Mouse (Mus musculus): ENCODE measurements at regions not wholly inside any gene's neighbourhood (a gene's known extent, or its start where the extent isn't known, plus 50 kb on each side); places are given as distances from the start of the nearest gene placed in this dataset.
A peak's percentile ranks its signal among the peaks of the same experiment; 100 is the strongest.

GRCm38 (mm10) chr15:90021746-90022312 lies 180.2 kb upstream of the Syt10 start:
- DNase-seq (ENCODE audit: low spot score): no peak

DNA sequence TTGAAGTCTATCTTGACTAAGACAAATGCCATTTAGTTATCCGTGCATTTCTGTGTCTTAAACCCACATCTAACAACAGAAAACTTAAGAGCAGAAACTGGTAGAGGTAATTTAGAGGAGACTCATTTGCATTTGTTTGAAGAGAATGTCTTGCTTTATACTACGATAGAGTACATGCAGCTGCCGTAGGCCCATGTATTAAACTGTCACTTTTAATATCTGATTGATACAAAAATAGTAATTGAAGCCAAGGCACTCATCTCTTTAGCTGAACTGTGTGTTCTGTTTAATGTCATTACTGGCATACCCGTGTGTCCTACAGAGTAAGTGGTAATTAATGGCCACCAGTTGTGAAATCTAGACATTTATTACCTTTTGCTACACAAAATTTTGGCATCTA lies 181.5 kb upstream of the Syt10 start:
- no peak for DNase-seq (ENCODE audit: low spot score)

DNA sequence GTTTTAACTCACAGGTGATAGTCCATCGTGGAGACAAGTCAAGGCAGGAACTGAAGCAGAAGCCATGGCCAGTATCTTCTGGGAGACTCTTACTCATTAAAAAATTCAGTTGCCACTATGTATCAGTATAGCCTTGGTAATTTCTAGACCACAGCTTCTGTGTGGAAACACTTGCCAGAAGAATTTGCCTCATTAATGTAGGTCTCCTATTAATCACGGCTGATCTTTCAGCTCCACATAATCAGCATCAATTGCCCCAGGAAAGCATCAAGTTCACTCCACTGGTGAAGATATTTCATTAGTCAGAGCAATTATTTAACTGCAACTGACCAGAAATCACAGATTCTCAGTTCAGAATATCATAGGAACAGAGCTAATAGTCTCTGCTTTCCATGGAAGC lies 189.8 kb upstream of the Alg10b start:
- DNase-seq (ENCODE audit: low spot score): no peak

DNA sequence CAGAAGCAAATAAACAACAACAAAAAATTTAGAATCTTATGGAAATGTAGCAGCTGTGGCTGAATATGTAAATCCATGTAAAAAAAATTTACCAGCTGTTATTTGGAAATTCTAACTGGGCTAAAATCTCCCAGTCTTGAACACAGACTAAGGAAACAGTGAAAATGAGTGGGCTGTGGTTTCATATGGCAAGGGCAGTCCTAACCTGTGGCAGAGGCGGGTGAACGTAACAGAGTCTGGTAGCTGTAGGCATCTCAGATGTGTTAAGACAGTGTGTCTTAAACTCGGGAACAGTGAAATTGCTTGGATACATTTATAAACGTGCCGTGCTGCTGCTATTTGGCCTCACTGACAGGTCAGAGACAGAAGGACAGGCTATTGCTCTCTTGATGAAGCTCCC lies 178.4 kb upstream of the Alg10b start:
- DNase-seq (ENCODE audit: low spot score): no peak

DNA sequence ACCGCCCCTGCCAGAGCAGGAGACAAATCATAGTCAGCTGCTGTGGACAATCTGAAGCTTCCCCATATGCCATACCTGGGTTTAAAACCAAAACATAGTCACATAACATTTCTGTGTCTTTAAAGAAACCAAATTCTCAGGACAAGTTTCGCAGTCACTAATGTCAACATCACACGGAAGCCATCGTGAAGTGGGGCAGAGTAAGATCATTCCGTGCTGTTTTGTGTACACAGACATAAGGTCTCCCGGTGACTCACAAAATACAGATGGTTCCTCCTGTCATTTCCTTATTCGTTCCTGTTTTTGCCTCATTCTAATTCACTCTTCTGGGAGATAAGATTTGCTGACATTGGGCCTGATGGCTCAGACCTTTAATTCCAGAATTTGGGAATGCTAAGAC lies 162.1 kb upstream of the Alg10b start:
- no peak for DNase-seq (ENCODE audit: low spot score)

- no peak for DNase-seq (ENCODE audit: low spot score)
Observed at GRCm38 (mm10) chr15:90065768-90066167, 158.3 kb upstream of the Alg10b start.

DNA sequence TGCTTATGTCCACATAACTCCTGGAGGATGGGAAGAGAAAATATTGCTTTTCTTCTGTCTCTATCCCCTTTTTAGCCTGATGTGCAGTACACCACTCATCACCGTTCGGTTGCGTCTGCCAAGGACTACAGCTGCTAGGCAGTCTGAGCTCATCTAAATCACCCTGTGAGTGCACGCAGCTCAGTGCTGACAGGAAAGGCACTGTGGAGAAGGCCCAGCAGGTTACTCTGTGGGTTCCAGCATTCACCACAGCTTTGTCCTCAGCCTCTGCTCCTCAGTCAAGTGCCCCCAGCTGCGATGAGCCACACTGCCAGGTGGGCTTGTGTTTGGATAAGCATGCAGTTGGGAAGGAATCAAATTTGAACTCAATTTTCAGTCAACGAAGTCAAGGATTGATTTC lies 152.0 kb upstream of the Alg10b start:
- peak; percentile 19 for DNase-seq (ENCODE audit: low spot score)

DNA sequence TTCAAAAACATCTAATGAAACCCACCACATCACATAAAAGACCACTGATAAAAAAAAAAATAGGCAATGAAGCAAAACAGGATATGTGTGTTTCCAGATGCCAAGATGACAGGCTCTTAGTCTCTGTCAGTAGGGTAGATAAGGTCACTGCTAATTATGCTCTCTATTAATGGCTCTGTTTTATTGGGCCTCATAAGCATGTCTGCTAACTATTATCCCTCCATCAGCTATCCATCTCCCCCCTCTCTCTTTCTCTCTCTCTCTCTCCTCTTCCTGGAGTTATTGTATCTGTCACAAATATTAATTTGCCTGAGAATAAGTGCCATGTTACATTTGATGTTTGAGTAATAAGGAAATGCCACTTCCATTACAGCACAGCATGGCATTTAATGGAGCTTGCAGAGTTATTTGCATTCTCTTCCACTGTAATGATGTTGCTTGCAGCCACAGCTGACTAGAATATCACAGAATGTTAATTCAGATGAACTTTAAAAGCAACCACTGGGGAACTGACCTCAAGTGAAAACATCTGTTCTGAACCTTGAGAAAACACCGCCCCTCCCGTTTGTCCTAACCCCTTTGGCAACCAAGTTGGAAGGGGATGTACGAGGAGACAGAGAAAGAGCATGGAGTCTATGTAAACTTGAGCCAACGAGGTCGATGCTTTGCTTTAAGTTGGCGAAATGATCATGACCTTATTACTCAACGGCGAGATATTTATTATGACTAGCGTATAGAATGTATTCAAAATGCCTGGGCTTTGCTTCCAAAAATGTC lies 141.7 kb upstream of the Alg10b start:
- DNase-seq (ENCODE audit: low spot score): peak; percentile 39

GRCm38 (mm10) chr15:90109445-90109988 lies 114.6 kb upstream of the Alg10b start:
- peak; percentile 12 for DNase-seq (ENCODE audit: low spot score)

DNA sequence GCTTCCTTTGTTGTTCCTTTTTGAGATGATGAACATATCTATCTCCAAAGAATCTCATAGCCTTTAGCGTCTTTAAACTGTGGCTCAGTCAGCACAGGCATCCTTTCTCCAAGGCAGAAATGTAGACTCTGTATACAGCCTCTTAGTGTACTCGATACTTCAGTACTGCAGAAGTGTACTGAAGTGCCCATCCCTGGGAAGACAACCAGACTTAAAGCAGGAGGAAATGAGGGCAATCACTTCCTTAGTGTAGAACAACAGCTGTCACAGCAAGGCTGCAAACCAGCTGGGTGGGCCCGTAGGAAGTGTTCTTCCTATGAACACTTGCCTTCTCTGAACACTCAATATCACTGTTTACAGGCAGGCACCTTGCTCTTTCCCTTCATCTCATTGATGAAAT lies 110.5 kb upstream of the Alg10b start:
- no peak for DNase-seq (ENCODE audit: low spot score)

DNA sequence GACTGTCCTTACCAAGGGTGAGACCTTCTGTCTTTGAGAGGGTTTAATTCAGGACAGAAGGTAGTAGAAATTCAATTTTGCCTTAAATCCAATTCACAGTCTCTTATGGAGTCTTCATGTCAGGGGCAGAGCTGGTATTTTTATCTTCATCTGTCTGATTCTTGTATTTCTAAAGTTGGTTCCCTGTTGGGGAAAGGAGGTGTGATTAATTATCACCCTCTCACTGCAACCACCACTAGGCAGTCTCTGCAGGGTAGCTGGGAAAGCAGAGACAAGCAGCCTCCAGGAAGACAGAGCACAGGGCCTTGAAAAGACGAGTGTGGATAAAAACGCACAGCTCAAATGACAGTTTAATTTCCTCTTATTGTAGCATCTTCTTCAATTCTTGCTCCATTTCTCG lies 104.4 kb upstream of the Alg10b start:
- DNase-seq (ENCODE audit: low spot score): no peak

GRCm38 (mm10) chr15:90123999-90124398 lies 100.1 kb upstream of the Alg10b start:
- no peak for DNase-seq (ENCODE audit: low spot score)

DNA sequence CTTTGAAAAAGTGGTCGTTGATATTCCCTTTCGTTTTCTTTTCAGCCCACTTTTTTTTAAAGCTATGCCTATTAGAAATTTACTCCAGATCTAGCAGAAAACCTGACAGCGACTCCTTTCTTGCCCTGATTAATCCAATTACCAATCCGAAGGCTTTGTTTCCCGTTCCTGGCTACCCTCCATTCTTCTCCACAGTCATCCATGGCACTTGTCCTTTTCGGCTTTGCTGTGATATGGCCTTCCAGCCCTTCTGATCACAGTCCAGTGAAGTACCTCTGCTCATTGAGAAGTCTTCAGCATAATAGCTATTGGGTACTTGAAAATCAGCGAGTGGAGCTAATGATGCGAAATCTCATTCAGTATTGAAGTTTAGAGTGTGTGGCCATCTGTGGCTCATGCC lies 99.0 kb upstream of the Alg10b start:
- DNase-seq (ENCODE audit: low spot score): no peak

- no peak for DNase-seq (ENCODE audit: low spot score)
Observed at GRCm38 (mm10) chr15:90131777-90132176, 92.3 kb upstream of the Alg10b start.

- no peak for DNase-seq (ENCODE audit: low spot score)
Observed at GRCm38 (mm10) chr15:90140966-90141365, 83.1 kb upstream of the Alg10b start.

- DNase-seq (ENCODE audit: low spot score): no peak
Observed at GRCm38 (mm10) chr15:90148663-90149062, 75.4 kb upstream of the Alg10b start.

GRCm38 (mm10) chr15:90153821-90154560 lies 70.1 kb upstream of the Alg10b start:
- DNase-seq (ENCODE audit: low spot score): no peak
